Mouse (Mus musculus) telencephalon, adult 2 months (tissue): ENCODE data around the gene Prex1.

ENCODE experiments used
- DNase-seq: peaks from one replicate; pipeline ENCODE4 v3.0.0-alpha.2; 2011; ENCODE audit warnings: low read depth, low spot score

Prex1 gene

GRCm38 (mm10) chr2:166606053-166606452, 107.6 kb downstream of the Prex1 start:
- DNase-seq = no peak

- DNase-seq = no peak
Observed at GRCm38 (mm10) chr2:166605164-166605831, 108.3 kb downstream of the Prex1 start.

DNA sequence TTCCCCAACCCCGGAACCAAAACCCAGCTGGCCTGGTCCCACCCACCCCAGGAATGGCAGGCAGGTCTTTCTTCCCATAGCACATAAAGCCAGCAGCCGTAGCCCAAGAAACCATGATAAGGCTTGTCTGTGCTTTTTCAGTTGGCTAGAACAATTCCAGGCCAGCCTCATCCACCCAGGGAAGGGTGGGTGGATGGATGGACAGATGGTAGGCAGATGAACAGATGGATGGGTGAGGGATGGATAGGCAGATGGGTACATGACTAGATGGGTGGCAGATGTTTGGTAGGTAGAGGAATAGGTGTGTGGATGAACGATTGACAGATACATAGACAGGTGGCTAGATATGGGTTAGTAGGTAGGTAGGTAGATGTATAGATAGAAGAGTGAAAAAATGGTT, 110.7 kb downstream of the Prex1 start:
- DNase-seq = no peak

- no peak for DNase-seq
Observed at GRCm38 (mm10) chr2:166601420-166601819, 112.2 kb downstream of the Prex1 start.

DNA sequence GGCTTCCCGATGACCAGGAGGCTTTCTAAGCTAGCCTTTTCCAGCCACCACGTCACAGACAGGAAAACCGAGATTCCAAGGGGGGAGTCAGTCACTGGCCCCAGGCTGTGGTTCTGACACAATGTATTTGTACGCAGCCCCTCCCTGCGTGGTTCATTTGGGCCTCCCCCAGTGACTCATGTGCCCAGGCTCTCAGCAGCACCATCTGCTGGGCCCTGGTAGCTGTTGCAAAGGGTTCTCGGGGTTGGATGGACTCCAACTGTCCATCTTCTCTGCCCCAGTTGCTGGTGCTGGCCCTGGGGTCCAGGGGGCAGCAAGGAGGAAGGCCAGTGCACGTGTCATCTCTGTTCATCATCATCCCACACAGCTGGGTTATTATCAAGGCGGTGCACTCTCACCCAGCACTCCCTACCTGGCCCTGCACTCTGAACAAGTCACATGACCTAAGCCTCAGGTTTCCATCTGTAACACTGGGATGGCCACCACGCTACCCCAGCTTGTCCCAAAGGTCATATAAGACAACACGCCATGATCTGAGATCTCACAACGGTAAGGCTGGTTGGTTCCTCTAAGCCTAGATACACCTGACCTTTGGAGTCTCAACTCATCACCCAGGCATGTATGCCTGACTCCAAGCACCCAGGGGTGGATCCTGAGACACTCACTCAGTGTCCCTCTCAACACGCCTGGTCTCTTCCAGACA, 115.0 kb downstream of the Prex1 start:
- no peak for DNase-seq

DNA sequence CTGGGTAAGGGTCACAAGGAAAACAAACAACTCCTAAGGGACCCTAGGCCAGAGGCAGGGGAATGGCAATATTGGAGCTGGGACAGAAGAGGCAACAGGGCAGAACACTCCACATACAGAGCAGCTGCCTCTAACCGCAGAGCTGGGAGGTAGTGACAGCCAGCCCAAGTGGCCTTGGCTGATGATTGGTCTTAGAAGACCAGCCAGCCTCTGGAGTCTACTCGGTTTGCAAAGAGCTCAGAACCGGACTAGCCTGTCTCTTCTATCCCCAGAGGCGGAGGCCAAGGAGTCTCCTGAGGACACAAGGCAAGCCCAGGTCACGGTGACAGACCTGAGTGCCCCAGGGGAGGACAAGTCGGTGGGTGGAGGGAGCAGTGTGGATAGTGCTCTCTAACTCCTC, 115.9 kb downstream of the Prex1 start:
- no peak for DNase-seq

GRCm38 (mm10) chr2:166592034-166592912, 121.4 kb downstream of the Prex1 start:
- DNase-seq = no peak

DNA sequence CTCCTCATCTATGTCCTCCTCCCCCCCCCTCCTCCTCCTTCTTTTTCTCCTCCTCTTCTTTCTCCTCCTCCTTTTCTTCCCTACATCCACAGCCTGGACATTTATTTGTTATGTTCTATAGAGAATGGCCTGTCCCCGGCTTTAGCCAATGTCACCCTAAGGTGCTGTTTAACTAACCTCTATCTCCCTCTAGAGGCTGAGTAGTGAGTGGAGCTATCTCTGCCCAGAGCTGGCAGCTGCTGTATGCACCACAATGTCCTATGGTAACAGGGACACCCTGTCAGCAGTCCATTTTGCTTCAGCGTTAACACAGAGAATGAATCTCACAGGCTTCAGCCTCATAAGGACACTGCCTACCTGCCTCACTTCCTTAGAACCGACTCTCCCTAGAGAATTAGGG, 129.1 kb downstream of the Prex1 start:
- DNase-seq = no peak

DNA sequence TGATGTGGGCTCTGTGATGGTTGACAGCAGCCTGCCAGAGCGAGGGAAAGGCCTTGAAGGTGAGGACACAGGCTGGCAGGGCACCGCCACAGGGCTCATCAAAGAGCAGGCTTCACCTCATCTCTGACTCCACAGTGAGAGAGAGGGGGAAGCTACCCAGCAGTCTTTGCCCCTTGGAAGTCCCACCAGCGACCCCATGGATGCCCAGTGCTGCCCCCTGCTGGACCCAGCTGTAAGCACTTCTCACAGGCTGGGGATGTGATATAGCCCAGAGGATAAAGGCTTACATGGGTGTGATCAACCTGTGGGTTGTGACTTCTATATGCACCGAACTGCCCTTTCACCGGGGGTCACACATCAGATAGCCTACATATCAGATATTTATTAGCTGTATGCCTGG, 130.3 kb downstream of the Prex1 start:
- no peak for DNase-seq

DNA sequence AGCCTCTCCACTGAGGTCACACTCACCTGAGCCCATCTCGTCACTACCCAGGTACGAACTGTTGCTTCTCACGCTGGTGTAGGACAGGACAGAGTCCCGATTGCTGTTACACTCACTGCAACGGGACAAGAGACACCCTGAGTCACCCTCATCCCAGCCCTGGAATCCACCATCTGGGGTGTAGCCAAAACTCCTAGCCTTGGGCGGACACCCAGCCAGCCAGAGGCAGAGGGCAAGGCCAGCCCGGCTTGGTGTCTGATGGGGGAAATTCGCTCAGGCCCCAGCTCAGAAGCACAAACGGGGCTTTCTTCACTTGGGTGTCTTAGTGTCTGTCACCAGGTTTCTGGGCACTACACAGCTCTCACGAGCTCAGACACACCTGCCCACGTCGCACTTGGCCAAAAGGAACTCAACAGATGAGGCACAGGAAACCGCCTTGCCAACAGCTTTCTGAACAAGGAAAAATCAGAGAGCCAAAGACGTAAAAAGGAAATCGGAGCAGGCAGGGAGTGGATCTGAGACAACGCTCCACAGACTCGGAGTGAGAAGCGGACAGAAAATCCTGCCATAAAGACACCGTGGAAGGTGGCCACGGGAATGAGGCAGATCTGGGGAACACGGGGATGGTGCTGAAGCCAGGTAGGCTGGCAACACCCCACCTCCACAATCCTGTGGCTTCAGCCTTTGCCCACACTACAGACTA, 131.6 kb downstream of the Prex1 start:
- peak; percentile 72 for DNase-seq

- no peak for DNase-seq
Observed at GRCm38 (mm10) chr2:166579793-166580192, 133.8 kb downstream of the Prex1 start.

DNA sequence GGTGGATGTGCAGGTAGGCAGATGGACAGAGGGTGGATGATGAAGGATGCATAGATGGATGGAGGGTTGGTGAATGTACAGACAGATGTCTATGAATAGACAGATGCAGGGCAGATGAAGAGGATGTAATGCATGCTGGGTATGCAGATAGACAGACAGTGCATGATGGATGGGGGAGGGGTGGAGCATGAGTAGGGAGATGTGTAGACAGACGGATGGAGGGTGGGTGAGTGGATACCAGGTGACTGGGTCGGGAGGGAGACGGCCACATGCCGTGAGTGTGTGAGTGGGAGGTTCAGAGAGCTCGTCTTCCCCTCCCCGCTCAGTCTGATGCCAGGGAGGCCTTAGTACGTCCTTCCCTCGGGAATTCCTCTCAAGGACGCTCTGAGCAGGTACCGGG, 134.3 kb downstream of the Prex1 start:
- no peak for DNase-seq

- DNase-seq = no peak
Observed at GRCm38 (mm10) chr2:166575419-166575818, 138.2 kb downstream of the Prex1 start.

DNA sequence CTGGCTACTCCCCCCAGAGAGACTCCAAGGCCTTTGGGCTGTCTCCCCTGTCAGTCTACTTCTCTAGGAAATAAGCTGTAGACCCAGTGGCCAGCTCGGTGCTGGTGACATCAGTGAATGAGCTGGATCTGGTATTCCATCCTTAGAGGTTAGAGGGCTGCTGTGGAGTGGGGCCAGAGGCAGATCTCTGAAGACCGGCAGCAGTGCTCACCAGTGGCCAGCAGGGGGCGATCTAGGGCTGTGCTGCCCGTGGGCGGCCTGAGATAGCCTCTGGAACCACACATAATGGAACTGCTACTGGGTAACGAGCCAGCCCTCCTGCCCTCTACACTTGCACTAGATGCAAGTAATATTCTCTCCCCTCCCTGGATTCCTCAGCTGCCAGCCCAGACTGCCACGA, 138.7 kb downstream of the Prex1 start:
- DNase-seq = no peak

- no peak for DNase-seq
Observed at GRCm38 (mm10) chr2:166573621-166574020, 140.0 kb downstream of the Prex1 start.

GRCm38 (mm10) chr2:166572297-166572696, 141.3 kb downstream of the Prex1 start:
- no peak for DNase-seq

- DNase-seq = no peak
Observed at GRCm38 (mm10) chr2:166569182-166569581, 144.4 kb downstream of the Prex1 start.

DNA sequence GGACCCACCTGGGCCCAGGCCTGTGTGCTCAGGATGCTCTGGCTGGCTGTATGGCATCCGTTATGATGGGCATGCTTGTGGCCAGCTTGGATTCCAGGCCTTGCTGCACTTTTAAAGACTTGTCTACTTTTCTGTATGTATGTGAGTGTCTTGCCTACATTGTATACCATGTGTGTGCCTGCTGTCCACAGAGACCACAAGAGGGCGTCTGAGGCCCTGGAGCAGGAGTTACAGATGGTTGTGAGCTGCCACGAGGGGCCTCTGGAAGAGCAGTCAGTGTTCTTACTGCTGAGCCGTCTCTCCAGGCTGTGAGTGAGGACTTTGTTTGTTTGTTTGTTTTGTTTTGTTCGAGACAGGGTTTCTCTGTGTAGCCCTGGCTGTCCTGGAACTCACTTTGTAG, 148.1 kb downstream of the Prex1 start:
- DNase-seq = no peak

GRCm38 (mm10) chr2:166564455-166564854, 149.2 kb downstream of the Prex1 start:
- no peak for DNase-seq

DNA sequence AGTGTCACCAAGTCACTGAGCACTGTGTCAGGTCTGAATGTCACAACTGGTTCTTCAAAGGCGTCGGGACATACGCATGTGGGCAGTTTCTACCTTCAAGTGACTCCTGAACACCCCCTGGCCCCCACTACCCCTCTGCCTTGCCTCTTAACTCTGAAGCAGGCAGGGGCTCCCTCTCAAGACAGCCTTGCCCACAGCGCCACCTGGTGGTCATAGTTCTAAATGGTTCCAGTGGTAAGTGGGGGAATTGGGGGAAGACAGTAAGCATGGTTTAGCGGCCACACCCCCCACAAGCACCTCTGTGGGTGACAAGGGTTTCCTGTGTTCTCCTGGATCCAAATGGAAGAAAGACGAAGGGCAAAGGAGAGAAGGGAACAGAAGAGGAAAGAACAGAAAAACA, 149.7 kb downstream of the Prex1 start:
- peak; percentile 50 for DNase-seq

DNA sequence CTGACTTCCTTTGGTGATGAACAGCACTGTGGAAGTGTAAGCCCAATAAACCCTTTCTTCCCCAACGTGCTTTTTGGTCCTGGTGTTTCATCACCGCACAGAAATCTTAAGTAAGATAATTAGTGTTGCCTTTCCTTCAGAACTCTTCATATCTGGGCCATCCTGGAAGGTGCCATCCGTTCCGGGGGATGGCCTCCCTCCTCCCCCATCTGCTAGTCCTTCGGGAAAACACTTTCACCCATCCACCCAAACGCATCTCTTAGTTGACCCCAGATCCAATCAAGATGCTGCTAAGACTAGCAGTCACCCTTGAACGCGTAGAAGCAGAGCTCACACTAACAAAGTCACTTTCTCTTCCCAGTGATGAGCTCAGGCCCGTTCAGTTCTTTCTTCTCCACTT, 150.6 kb downstream of the Prex1 start:
- no peak for DNase-seq

- no peak for DNase-seq
Observed at GRCm38 (mm10) chr2:166561781-166562180, 151.9 kb downstream of the Prex1 start.
